Mouse (Mus musculus) erythroid progenitor cell, adult 5-6 weeks (primary cell): ENCODE results near the gene Megf11. TPM values are rescaled to one million over a fixed set of nuclear protein-coding genes. Genes with fewer than 3 reads are reported as not detected.

Experiments
- ATAC-seq: replicated peaks from 2 replicates; pipeline ENCODE4 v1.8.0; 2016; ENCODE audit warnings: moderate number of reproducible peaks, mild to moderate bottlenecking, moderate TSS enrichment, inconsistent platforms; ENCODE audit not compliant: poor library complexity, low FRiP score, severe bottlenecking
- total RNA-seq, 2 experiments: library from RNA; stranded (forward) in 1 of 2; stranded (reverse) in 1 of 2; fragments of 150-400 nt in 1 of 2; fragments of 186-747, 209-891 nt in 1 of 2; gene quantifications; 2 replicates each; pipeline versions ENCODE4 v1.2.3 to v1.2.4; 2015 to 2017; ENCODE audit warnings: low replicate concordance in 2 of 2

The Megf11 gene
- total RNA-seq, 2 experiments from 2014 or later: not detected

DNA sequence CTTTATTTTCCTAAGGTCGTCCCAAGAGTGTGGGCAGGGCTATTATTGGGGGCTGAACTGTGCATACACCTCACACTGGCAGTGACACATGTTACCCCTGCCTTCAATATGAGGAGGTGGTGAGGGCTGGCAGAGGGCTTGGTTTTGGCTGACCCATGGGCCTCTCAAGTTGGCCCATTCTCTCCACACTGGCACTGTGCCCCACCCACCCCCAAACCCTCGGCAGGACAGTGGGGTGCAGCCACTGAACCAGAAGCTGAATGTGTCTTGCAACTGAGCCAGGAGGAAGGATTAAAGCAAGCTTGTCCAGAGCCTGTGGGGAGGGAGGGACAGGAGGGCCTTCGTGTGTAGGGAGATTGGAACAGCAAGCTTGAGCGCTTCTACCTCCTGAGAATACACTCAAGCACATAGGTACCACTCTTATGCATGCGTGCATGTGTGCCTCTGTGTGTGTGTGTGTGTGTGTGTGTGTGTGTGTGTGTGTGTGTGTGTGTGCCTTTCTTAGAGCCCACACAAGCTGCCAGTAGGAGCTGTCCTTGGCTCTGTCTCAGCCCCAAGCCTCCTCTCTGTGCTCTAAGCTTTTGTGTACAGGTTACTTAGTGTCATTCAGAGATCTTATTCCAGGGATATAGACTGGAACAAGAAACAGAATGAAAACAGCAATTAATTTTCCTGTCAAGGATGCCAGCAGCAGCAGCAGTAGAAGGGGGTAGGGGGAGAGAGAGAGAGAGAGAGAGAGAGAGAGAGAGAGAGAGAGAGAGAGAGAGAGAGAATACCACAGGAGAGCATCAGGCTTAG, 236.3 kb downstream of the Megf11 start:
- no peak for ATAC-seq

DNA sequence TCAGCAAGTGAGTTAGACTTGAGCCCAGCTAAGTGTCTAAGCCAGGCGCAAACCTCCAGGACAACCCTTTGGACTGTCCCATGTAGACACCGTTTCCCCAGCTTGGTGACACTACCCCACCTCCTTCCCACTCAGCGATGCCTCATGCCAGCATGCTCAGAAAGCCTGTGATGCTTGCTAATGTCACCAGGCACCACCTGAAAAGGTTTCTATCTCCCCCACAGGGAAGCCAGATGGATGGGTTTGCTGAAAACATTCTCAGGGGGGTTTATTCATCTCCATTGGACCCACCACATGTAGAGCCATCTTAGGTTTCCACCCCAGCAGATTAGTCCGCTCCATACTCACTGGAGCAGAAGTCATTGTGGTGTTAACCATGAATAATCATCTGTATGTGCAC, 237.9 kb downstream of the Megf11 start:
- ATAC-seq: no peak

DNA sequence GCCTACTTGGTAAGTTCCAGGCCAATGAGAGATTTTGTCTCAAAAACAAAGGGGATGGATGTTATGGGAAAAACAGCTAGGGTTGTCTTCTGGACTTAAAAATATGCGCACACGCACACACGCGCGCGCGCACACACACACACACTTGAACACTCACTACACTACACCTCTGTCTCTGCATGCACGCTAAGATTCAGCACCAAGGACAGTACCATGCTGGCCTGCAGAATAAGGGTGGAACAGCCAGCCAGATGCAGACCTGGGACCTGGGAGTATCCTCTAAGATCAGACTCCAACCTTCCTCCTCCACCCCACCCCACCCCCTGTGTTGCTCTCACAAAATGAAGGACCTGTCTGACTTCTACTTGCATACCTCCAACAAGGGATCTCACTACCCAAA, 239.1 kb downstream of the Megf11 start:
- no peak for ATAC-seq

- no peak for ATAC-seq
Observed at GRCm38 (mm10) chr9:64629802-64630201, 244.4 kb downstream of the Megf11 start.

DNA sequence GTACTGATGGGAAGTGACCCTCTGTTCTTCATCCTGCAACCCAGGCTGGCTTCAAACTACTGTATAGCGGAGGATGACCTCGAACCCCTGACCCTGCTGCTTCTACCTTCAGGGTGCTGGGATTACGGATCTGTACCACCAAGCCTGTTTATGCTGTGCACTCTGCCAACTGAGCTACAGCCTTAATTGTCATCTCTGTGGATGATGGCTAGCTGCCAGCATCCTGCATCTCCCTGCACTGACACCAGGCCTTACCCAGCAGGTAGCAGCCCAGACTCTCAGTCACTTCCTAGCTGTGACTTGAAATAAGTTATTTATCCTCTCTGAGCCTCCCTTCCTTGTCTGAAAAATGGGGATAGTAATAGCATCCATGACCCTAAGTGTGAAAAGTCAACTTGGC, 247.7 kb downstream of the Megf11 start:
- no peak for ATAC-seq

DNA sequence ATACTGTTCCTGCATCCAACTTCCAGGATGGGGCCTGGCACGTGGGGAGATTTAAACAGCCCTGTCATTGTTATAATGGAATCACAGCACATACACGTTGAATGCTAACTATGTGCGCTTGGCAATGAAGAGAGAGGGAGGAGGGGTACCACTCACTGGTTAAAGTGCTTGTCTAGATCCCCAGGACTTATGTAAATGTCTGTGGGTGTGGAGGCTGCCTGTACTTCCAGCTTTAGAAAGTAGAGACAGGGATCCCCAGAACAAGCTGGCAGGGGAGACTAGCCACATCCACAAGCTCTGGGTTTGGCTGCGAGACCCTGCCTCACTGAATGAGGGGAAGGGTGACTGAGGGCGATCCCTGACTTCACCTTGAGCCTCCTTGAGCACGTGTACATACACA, 250.7 kb downstream of the Megf11 start:
- ATAC-seq: no peak

- no peak for ATAC-seq
Observed at GRCm38 (mm10) chr9:64636961-64637360, 251.5 kb downstream of the Megf11 start.

GRCm38 (mm10) chr9:64638250-64638649, 252.8 kb downstream of the Megf11 start:
- 0 out of 2 replicates have a peak, but pooled peaks have one; percentile 55 for ATAC-seq

DNA sequence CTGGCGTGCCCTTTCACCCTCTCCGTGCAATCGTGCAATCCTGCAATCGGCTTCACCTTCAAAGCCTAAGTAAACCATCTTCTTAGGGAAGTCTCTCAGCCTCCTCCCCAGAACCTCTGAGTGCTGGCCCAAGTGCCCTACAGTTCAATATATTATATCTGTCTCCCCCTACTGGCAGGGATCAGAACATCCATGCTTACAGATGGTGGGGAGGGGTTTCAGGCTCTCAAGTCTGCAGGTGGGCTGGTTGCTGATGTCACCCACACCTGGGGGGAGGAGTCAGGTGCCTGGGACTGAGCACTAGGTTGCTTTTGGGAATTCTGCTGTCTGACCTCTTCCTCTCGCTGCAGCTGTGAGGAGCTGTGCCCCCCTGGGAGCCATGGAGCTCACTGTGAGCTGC, 254.2 kb downstream of the Megf11 start:
- ATAC-seq: no peak

- no peak for ATAC-seq
Observed at GRCm38 (mm10) chr9:64644129-64644528, 258.7 kb downstream of the Megf11 start.

DNA sequence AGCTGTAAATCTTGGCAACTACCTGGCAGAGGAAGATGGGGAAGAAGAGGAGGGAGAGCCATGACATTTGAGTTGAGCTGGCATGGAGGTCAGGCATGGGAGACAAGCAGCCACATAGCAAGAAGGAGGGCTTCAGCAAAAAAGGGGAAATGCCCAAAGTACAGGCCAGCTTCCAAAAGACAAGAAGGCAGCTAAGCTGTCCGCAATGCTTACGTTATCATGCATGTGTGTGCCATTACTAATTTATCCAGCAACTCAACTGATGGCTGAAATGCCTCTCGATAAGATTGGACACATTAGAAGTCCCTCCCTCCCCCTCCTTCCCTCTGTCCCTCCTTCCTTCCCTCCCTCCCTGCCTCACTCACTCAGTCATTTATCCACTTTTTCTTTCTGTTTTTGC, 260.0 kb downstream of the Megf11 start:
- no peak for ATAC-seq

DNA sequence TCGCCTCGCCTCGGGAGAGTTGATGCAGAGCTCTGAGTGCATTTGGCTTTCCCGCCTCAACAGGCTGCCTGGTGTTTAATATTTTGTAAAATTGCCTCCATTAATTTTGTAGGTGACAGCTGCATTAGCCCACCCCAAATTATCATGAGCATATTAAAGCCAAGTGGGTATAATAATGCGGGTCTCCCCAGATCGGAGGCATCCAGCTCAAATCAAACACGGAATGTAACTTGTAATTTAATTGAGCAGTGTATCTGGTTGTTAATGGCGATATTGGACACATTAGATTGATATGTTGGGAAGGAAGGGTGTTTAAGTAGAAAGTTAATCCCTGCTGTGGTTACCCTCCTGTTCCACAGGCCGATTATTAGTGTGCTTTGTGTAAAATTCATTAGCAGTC, 264.0 kb downstream of the Megf11 start:
- ATAC-seq: no peak

GRCm38 (mm10) chr9:64649892-64650291, 264.5 kb downstream of the Megf11 start:
- ATAC-seq: no peak

- ATAC-seq: no peak
Observed at GRCm38 (mm10) chr9:64651181-64651580, 265.8 kb downstream of the Megf11 start.

DNA sequence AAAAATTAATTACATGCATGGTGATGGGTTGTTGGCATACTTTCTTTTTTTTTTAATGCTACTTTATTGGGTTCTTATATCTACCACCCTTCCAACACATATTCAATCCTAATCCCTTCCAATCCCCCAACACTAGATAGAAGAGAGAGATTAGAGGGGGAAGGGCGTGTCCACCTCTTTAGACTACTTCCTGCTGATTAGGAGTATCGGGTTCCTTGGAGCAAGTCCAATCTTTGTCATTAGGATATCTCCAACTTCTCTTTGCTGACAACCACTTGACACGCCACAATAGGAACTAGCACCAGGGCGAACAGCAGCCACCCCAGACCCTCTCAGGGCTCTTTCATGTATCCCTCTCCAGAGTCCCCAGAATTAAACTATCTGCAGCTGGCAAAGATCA, 266.3 kb downstream of the Megf11 start:
- ATAC-seq: no peak

DNA sequence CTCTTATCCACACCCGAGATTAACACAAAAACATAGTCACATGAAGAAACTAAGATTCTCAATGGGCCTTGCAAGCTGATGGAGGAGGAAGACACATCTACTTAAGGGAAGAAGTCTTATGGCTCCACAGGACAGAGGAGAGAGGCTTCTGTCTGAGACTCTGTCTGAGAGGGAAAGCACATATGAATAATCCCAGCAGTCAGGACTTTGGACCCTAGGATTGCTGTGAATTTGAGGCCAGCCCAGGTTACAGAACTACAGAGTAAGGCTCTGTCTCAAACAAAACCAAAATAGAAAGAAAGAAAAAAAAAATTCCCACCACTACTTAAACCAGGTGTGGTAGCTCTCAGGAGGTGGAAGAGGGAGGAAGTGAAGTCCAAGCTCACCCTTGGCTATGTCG, 266.7 kb downstream of the Megf11 start:
- ATAC-seq: no peak

GRCm38 (mm10) chr9:64652841-64653361, 267.5 kb downstream of the Megf11 start:
- no peak for ATAC-seq

GRCm38 (mm10) chr9:64654723-64655122, 269.3 kb downstream of the Megf11 start:
- ATAC-seq: no peak

DNA sequence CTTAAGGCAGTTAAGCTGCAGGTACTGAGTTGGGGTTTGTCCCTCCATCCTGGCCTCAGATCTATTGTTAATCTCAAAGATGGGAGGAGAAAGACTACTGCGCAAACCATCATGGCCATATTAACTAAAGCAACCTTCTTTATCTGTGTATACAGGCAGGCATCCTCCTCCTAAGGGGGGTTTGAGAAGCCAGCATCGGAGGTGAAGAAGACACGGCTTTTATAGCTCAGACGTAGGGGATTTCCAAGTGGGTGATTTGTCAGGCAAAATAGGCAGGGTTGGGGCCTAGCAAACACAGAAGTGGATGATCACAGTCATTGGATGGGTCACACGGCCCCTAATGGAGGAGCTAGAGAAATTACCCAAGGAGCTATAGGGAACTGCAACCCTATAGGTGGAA, 271.2 kb downstream of the Megf11 start:
- no peak for ATAC-seq

GRCm38 (mm10) chr9:64660222-64660621, 274.8 kb downstream of the Megf11 start:
- no peak for ATAC-seq

GRCm38 (mm10) chr9:64664612-64665011, 279.2 kb downstream of the Megf11 start:
- no peak for ATAC-seq

DNA sequence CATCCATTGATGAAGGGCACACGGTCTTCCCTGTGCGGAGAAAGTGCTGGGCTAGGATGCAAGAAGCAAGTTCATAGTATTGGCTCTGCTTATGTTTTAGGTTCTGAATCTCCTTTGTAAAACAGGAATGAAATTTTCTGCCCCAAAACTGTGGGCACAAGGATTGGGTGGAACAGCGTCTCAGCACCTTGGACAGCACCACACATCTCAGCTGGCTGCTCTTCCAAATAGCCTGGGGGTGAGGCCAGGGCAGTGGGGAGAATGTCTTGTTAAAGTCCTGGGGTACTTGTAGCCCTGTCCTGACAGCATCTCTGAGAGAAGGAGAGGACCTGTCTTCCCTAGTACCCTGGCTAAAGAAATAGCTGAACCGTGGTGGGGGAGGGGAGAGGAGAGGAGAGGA, 281.1 kb downstream of the Megf11 start:
- ATAC-seq: no peak
